Mouse (Mus musculus): ENCODE measurements around the gene Rerg.

DNA sequence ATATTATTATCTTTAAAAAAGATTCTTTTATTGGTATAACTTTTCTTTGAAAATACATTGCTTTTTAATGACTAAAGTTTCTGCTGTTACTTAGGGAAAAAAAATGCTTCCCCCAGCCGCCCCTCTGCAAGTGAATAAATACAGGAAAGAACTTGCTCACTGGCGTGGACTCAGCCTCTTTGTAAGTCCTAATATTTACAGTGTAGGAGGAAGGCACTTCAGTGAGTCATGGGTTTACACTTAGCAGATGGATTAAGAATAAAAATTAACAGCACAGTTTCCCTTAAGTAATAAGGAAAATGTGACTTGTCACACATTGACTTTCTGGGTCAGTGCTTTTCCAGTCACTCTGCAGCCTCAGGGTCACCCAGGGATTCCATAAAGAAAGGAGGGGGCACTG, 70.0 kb downstream of the Rerg start:
- peak; percentile 58 for TF ChIP-seq EP300 (optimal IDR thresholded peaks at IDR 0.05)
- no peak for TF ChIP-seq CTCF (IDR thresholded peaks at IDR 0.05; ENCODE audit: low read depth)

Data from stomach, postnatal 0 days (tissue).